Mouse (Mus musculus) embryo, embryonic 10.5 days (tissue): ENCODE data around the gene Platr17.
A peak's percentile ranks its signal among the peaks of the same experiment; 100 is the strongest.

Source experiments
- DNase-seq: peaks from one replicate; pipeline ENCODE4 v3.0.0-alpha.2; 2015; ENCODE audit warnings: low spot score

Platr17 gene

GRCm38 (mm10) chr17:33919351-33920281, 14.7 kb downstream of the Platr17 start:
- DNase-seq: peak; percentile 65

DNA sequence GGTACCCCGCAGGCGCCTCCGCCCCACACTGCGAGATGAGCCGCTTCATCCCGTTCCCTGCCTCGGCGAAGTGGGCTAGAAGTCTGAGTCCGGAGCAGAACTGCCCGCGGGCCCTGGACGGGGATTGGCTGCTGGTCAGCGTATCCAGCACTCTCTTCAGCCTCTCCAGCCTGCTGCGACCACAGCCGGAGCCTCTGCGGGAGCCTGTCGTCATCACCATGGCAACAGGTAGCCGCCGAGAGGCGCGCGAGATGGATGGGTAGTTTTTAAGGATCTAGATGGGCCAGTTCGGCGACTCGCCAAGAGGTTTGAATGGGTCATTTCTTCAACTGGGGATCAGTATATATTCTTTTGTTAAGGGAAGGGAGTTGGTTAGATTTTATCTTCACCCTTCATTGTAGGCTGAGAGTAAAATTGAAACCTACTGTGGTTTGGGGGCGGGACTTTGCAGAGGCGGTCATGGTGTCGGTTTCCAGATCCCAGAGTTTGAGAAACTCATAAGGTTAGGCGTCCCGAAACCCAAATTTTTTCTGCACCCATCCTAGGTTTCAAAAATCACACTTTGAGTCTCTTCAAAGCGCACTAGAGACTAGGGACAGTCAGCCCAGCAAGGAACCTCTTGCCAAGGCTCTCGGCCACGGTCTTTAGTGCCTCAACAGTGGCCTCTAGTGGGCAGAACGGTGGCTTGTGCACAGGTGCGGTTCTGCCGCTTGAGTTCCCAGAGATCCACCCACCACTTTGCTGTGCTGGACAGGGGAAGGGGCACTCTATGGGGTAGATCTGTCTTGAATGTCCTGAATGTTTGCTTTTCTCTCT, 15.6 kb downstream of the Platr17 start:
- peak; percentile 92 for DNase-seq

GRCm38 (mm10) chr17:33921361-33921760, 16.4 kb downstream of the Platr17 start:
- DNase-seq: no peak

- DNase-seq: no peak
These were observed 19.8 kb downstream of the Platr17 start for GRCm38 (mm10) chr17:33924577-33925283.

DNA sequence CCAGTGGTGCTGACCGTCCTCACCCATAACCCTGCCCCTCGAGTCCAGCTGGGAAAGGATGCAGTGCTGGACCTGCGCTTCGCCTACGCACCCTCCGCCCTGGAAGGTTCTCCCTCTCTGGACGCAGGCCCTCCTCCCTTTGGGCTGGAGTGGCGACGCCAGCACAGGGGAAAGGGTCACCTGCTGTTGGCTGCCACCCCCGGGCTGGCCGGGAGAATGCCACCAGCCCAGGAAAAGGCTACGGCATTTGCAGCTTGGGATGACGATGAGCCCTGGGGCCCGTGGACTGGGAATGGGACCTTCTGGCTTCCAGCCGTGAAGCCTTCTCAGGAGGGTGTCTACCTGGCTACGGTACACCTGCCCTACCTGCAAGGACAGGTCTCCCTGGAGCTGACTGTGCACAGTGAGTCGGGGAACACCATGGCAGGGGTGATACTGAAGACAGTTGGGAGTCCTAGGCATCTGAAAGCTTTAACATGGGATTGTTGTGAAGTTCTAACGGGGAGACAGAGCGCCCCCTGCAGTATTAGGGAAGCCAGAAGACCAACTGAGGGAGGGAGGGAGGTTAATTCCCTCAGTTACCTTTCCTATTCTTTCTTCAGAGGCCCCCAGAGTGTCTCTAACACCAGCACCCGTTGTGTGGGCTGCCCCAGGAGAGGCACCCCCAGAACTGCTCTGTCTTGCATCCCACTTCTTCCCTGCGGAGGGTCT, 20.6 kb downstream of the Platr17 start:
- DNase-seq: no peak

GRCm38 (mm10) chr17:33926207-33926932, 21.4 kb downstream of the Platr17 start:
- DNase-seq: peak; percentile 45

DNA sequence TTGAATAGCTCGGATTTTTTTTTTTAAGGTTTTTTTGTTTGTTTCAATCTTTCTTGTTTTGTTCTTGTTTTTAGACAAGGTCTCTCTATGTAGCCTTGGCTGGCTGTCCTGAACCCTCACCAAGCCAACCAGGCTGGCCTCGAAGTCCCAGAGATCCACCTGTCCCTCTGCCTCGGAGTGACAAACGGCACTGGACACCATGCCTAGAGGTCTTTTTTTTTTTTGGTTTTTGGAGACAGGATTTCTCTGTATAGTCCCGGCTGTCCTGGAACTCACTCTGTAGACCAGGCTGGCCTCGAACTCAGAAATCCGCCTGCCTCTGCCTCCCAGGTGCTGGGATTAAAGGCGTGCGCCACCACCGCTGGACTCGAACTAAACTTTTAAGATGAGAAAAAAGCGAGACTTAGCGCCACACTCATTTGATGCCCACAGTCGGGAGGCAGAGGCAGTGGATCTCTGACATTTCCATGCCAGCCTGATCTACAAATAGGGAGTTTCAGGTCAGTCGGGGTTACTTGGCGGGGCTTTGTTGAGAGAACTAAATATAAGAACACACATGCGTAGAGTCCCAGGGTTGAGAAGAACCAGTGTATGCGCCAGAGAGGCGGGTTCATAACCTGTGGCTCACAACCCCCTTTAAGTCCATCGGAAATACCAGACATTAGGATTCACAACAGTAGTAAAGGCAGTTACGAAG, 23.5 kb downstream of the Platr17 start:
- DNase-seq: no peak

DNA sequence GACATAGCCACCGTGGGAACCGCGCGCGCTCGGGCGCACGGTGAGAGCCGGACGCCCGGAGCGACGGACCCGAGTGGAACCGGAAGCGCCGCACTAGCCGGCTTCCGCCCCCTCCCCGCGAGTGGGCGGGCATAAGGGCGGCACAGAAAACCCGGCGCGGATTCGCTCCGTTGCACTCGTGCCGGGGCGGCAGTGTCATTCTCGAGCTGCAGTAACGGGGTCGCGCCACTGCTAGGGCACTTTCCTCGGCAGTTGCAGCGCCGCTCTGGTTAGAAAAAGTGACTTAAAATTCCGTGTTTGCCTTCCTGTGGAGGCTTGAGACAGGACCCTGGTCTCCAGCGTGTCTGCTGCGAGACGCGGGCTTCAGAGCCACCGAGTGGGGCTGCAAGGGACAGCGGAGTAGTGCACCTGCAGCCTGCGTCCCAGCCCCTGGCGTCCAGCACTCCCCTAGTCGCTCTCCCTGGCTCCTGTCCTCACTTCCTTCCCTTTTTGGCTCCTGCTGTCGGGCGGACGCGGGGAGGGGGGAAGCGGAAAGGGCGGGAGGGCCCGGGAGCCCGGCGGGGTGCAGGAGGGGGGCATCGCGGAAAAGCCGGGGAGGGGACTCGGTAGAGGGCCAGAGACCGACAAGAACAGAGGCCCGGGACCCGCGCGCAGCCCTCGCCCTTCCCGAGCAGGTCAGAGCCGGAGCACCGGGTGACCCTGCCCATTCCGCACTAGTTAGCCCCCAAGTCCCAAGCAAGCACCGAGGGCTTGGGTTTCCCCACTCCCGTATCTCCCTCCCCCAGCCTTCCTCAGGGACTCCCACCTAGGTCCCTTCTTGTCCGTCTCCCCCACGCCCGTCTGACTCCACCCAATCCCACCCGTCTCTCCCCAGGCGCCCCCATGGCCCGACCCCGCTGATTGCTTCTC, 24.7 kb downstream of the Platr17 start, which contains the start of gene Rgl2:
Rgl2 (plus strand) TSS at position 173 of the 909 bp plus-strand sequence.
- peak; percentile 95 for DNase-seq

DNA sequence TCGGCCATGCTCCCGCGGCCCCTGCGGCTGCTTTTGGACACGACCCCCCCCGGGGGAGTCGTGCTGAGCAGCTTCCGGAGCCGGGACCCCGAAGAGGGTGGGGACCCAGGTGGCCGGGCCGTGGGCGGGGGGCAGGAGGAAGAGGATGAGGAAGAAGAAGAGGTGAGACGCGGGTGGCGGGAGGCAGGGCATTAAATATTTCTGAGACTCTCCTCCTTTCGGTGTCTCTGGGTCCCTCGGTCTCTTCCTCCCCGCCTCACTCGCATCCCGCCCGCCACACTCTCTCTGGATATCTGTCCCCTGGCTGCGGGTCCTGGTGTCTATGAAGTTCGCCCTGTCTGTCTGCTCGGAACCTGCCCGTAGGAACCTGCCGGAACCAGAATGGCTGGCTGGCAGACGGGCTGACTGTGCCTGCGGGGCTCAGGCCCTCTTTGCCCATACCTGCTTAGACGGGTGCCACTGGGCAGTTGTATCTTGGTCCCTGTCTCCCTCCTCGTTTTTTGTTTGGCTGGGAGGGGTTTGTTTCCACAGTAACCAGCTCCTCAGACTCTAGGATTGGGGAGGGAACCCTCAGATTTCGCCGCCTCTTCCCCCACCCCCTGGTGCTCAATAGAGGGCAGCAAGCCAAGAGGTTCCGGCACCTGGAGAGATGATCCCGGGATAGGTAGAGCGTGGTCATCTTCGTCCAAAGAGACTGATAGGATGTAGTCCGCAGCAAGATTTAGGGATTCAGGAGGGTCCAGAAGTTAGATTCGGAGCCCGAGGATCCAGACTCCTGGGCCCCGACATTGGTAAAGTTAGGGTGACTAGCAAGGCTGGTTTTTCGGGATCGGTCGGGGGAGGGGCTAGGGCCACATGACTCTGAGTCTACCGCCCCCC, 25.6 kb downstream of the Platr17 start:
- peak; percentile 51 for DNase-seq

DNA sequence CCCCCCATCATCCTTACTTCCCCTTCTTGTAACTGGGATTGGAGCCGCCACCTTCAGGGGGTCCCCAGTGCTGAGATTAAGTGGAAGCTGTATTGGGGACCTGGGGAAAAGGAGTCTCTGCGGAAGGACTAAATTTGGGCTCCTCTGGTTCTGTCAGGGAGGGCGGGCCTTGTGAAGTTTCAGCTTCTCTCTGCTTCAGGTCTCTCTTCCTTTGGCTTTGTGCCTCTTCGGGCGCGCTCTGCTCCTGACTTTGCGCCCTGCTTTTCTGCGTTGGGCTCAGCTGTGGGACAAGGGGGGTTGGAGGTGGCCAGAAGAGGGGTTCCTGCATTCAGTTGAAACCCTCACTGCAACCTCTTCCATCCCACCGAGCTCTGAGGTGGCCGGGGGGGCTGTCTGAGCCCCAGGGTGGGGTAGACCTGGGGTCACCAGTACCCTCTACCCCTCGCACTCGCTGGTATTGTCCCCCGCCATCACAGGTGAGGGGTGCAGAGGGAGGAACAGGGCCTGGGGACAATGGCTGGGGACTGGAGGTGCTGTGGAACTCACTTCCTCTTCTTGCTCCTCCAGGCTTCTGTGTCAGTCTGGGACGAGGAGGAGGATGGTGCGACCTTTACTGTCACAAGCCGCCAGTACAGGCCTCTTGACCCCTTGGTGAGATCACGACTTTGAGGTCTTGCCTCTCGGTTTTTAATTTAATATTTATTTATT, 26.4 kb downstream of the Platr17 start:
- DNase-seq: no peak

DNA sequence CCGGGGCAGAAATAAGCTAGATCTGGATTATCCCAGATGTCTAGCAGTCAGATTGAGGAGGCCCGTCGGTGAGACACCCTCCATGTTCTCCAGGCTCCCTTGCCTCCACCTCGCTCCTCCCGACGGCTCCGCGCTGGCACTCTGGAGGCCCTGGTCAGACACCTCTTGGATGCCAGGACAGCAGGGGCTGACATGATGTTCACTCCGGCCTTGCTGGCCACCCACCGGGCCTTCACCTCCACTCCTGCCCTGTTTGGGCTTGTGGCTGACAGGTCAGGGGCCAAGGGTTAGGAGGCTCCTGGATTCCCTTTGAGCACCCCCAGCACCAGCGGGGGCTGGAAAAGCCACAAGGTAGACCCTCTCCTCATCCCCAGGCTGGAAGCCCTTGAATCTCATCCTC, 27.0 kb downstream of the Platr17 start:
- no peak for DNase-seq

- no peak for DNase-seq
These were observed 27.5 kb downstream of the Platr17 start for GRCm38 (mm10) chr17:33932448-33932847.

- no peak for DNase-seq
These were observed 28.0 kb downstream of the Platr17 start for GRCm38 (mm10) chr17:33932970-33933369.

GRCm38 (mm10) chr17:33935422-33936055, 30.6 kb downstream of the Platr17 start:
- DNase-seq: no peak

DNA sequence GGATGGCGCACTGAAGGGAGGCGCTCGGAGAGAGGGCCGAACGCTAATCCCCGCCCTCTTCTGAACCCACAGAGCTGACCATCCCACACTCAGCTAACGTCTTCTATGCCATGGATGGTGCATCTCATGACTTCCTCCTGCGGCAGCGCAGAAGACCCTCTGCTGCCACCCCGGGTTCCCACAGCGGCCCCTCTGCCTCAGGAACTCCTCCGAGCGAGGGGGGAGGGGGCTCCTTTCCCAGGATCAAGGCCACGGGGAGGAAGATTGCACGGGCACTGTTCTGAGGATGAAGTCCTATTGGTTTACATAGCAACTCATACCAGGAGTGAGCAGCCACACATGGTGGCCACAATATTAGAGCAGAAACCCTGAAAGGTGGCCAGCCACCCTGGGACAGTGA, 32.1 kb downstream of the Platr17 start:
- DNase-seq: no peak

- DNase-seq: no peak
These were observed 33.8 kb downstream of the Platr17 start for GRCm38 (mm10) chr17:33938783-33939182.

DNA sequence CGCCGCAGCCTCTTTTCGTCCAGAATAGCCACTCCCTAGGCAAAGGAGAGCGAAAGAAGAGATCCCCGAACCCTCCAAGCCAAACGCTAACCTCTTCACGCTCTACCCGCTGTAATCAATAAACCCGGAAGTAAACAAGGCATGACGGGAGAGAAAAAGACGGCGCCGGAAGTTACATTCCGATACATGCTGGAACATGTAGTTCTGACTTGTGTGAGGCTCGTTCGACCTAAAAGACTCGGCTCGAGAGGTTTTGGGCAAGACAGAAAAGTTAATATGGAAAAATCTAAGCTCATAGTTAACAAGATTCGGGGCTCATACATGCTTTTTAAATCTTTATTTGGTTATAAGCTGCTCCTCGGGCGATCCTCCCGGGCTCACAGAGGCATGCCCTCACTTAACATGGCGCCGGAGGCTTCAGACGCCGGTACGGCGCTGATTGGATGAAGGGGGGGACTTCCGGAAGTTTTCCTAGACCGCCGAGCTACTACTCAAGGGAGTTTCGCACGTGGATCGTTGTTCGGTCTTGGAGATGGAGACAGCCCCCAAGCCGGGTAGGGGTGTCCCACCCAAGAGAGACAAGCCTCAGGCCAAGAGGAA, 35.4 kb downstream of the Platr17 start, which contains the start of the genes Pfdn6 and Wdr46:
Pfdn6 (minus strand) TSS at position 138 of the 600 bp plus-strand sequence.
Wdr46 (plus strand) TSS at position 455 of the 600 bp plus-strand sequence.
- peak; percentile 97 for DNase-seq
